Mouse (Mus musculus) heart, adult 2 months (tissue): Measurements from ENCODE around the gene Arhgdig. TPM values are rescaled to one million over a fixed set of nuclear protein-coding genes. Genes with fewer than 3 reads are reported as not detected.

ENCODE experiments used
- DNase-seq, 2 experiments: peaks; one replicate each; pipeline ENCODE4 v3.0.0; 2021
- H3K27ac ChIP-seq: fragments of 200-600 bp; 2 replicates; pipeline ENCODE4 v1.8.1; 2022
- H3K27me3 ChIP-seq: fragments of 200-500 bp; 2 replicates; pipeline ENCODE4 v1.6.1; 2012; ENCODE audit warnings: mild to moderate bottlenecking, low read length, inconsistent platforms, mixed read lengths; ENCODE audit not compliant: control insufficient read depth, insufficient read depth
- H3K36me3 ChIP-seq: fragments of 200-500 bp; 2 replicates; pipeline ENCODE4 v1.6.1; 2012; ENCODE audit warnings: low read length, inconsistent platforms; ENCODE audit not compliant: control insufficient read depth, insufficient read depth
- H3K4me1 ChIP-seq: fragments of 200-500 bp; 2 replicates; pipeline ENCODE4 v1.6.1; 2011; ENCODE audit warnings: low read length; ENCODE audit not compliant: control insufficient read depth, insufficient read depth
- H3K4me3 ChIP-seq: fragments of 200-600 bp; 2 replicates; pipeline ENCODE4 v1.8.1; 2022
- H3K79me2 ChIP-seq: fragments of 200-500 bp; replicated peaks from 2 replicates; pipeline ENCODE4 v1.6.1; 2012; ENCODE audit warnings: mild to moderate bottlenecking, inconsistent platforms, low read length, moderate library complexity, mixed read lengths; ENCODE audit not compliant: control insufficient read depth, insufficient read depth
- H3K9ac ChIP-seq: fragments of 200-500 bp; 2 replicates; pipeline ENCODE4 v1.6.1; 2012; ENCODE audit warnings: low read depth, mild to moderate bottlenecking, control low read depth, inconsistent platforms, low read length, mixed read lengths
- CTCF ChIP-seq: fragments of 200-600 bp; IDR thresholded peaks from 2 replicates; pipeline ENCODE4 v1.8.1; 2022; ENCODE audit warnings: antibody characterized with exemption, mild to moderate bottlenecking, moderate library complexity
- EP300 ChIP-seq: fragments of 200-500 bp; IDR thresholded peaks from 2 replicates; pipeline ENCODE4 v1.6.1; 2011; ENCODE audit warnings: low read depth, low read length, control low read depth; ENCODE audit not compliant: insufficient read depth
- POLR2A ChIP-seq: fragments of 200-500 bp; IDR thresholded peaks from 2 replicates; pipeline ENCODE4 v1.6.1; 2011; ENCODE audit warnings: mild to moderate bottlenecking, low read depth, low read length, control low read depth; ENCODE audit not compliant: insufficient read depth
- WGBS: fragments of 180-500 bp; shearing (Covaris S2); methylation state at CpG from one replicate; pipeline ENCODE4 v1.1.7; 2018; 5-methylcytosine and 5-hydroxymethylcytosine counted together
- intact Hi-C: fragments of 180-260 bp; cut with DNase I; formaldehyde crosslinking; loops from one replicate; pipeline ENCODE4 v1.15.1; 2025
- long read RNA-seq: library from polyadenylated mRNA; stranded (forward); transcript quantifications from one replicate; pipeline ENCODE4 v2.0.0, GENCODE M21; 2021
- polyA plus RNA-seq: library from polyadenylated mRNA; depleted of rRNA; stranded (reverse); fragments of >200 nt; gene quantifications from 2 replicates; pipeline ENCODE4 v1.2.3, GENCODE M21; 2012; rRNA removed
- total RNA-seq, 2 experiments: library from RNA; stranded (reverse); gene quantifications; 2 replicates each; pipeline ENCODE4 v1.2.3; 2021

Gene Arhgdig
- under 1 TPM; 0.36 to 0.47 TPM for total RNA-seq
- polyA plus RNA-seq = 1.00 and 1.5 TPM in 2 replicates
- long read RNA-seq, partial matches to known transcripts = 0 of 1 reads
- long read RNA-seq, other reads (novel, unspliced or antisense) = 0 of 1 reads

- Histone ChIP-seq H3K4me1 (no peaks in the 10 kb centered on the region), H3K9ac (no peak within 1 kb of the TSS), H3K79me2 (no peaks in the 10 kb centered on the region), H3K4me3 (no peak within 1 kb of the TSS), H3K36me3 (no peaks in the 10 kb centered on the region), H3K27ac (no peak within 1 kb of the TSS), H3K27me3 (peaks cover 4% of the 10 kb centered on the region; the same call in 1 of the 2 replicates)
- 77% methylated on average over 12 of the region's 12 CpGs for WGBS
- TF ChIP-seq POLR2A (no peak), CTCF (no peak), EP300 (no peak)
- intact Hi-C loops = no loop called here
- no peak for DNase-seq
Measured at GRCm38 (mm10) chr17:26207686-26208085, at the start of gene Arhgdig. Gene Arhgdig (minus strand): TSS chr17:26207786.

- Histone ChIP-seq H3K4me3 (no peak overlapping the region), H3K27me3 (no peaks in the 10 kb centered on the region), H3K27ac (no peak overlapping the region), H3K9ac (no peak overlapping the region), H3K4me1 (peaks cover 1% of the 10 kb centered on the region; the same call in 1 of the 2 replicates), H3K79me2 (no peaks in the 10 kb centered on the region; the same call in 1 of the 2 replicates), H3K36me3 (peaks cover 25% of the 10 kb centered on the region)
- DNase-seq = no peak
- 94% methylated on average over 7 of the region's 7 CpGs for WGBS
- intact Hi-C loops = no loop called here
- TF ChIP-seq POLR2A = no peak
- TF ChIP-seq CTCF = no peak
- no peak for TF ChIP-seq EP300
Measured at GRCm38 (mm10) chr17:26255313-26255712, 47.7 kb upstream of the Arhgdig start.

GRCm38 (mm10) chr17:26253399-26253798 is 45.8 kb upstream of the Arhgdig start:
- no peak for TF ChIP-seq POLR2A
- no peak for TF ChIP-seq CTCF
- TF ChIP-seq EP300 = no peak
- Histone ChIP-seq H3K36me3 (peaks cover 25% of the 10 kb centered on the region), H3K79me2 (no peaks in the 10 kb centered on the region; the same call in 1 of the 2 replicates), H3K27ac (peak overlapping the region; percentile 94), H3K9ac (peak overlapping the region; percentile 92), H3K4me1 (peaks cover 1% of the 10 kb centered on the region; the same call in 1 of the 2 replicates), H3K4me3 (peak overlapping the region; percentile 90), H3K27me3 (no peaks in the 10 kb centered on the region)
- no peak for DNase-seq
- intact Hi-C loops = loop anchor here (5.0 kb wide), 2 partner anchors 459 to 954 kb away; no protein-coding TSS in a partner anchor
- under 1% methylated on average over 24 of the region's 24 CpGs for WGBS

- intact Hi-C loops = loop anchor here (5.0 kb wide), 2 partner anchors 460 to 955 kb away; no protein-coding TSS in a partner anchor
- Histone ChIP-seq H3K27ac (peak within 1 kb of the TSS; percentile 94), H3K36me3 (peaks cover 22% of the 10 kb centered on the region), H3K9ac (peak within 1 kb of the TSS; percentile 92), H3K4me1 (peaks cover 1% of the 10 kb centered on the region; the same call in 1 of the 2 replicates), H3K79me2 (no peaks in the 10 kb centered on the region; the same call in 1 of the 2 replicates), H3K4me3 (peak within 1 kb of the TSS; percentile 90), H3K27me3 (no peaks in the 10 kb centered on the region)
- DNase-seq = peak; percentile 96 to 97
- WGBS = 1% methylated on average over 43 of the region's 43 CpGs
- TF ChIP-seq CTCF (no peak), EP300 (peak; percentile 81), POLR2A (peak; percentile 96)
Measured at GRCm38 (mm10) chr17:26252539-26253251, 45.1 kb upstream of the Arhgdig start, which contains the start of gene Luc7l. Gene Luc7l (plus strand): TSS chr17:26252896.

- intact Hi-C loops = loop anchor here (5.0 kb wide), 2 partner anchors 460 to 955 kb away; no protein-coding TSS in a partner anchor
- no peaks in the 10 kb centered on the region for H3K27me3 ChIP-seq
- H3K27ac ChIP-seq = peak overlapping the region; percentile 94
- H3K36me3 ChIP-seq = peaks cover 20% of the 10 kb centered on the region
- no peak overlapping the region for H3K9ac ChIP-seq
- TF ChIP-seq CTCF (no peak), EP300 (no peak), POLR2A (no peak)
- peaks cover 1% of the 10 kb centered on the region; the same call in 1 of the 2 replicates for H3K4me1 ChIP-seq
- peak overlapping the region; percentile 90 for H3K4me3 ChIP-seq
- no peak for DNase-seq
- no peaks in the 10 kb centered on the region; the same call in 1 of the 2 replicates for H3K79me2 ChIP-seq
- 62% methylated on average over 4 of the region's 4 CpGs for WGBS
Measured at GRCm38 (mm10) chr17:26251886-26252538, 44.4 kb upstream of the Arhgdig start.
